Mouse (Mus musculus): ENCODE results near the gene Ube2l3. TPM values are rescaled to one million over a fixed set of nuclear protein-coding genes. Genes with fewer than 3 reads are reported as not detected.
A peak's percentile ranks its signal among the peaks of the same experiment; 100 is the strongest.

Ube2l3 gene
- total and polyA plus RNA-seq, 3 experiments, result 137 to 2,006 (median 297) TPM

DNA sequence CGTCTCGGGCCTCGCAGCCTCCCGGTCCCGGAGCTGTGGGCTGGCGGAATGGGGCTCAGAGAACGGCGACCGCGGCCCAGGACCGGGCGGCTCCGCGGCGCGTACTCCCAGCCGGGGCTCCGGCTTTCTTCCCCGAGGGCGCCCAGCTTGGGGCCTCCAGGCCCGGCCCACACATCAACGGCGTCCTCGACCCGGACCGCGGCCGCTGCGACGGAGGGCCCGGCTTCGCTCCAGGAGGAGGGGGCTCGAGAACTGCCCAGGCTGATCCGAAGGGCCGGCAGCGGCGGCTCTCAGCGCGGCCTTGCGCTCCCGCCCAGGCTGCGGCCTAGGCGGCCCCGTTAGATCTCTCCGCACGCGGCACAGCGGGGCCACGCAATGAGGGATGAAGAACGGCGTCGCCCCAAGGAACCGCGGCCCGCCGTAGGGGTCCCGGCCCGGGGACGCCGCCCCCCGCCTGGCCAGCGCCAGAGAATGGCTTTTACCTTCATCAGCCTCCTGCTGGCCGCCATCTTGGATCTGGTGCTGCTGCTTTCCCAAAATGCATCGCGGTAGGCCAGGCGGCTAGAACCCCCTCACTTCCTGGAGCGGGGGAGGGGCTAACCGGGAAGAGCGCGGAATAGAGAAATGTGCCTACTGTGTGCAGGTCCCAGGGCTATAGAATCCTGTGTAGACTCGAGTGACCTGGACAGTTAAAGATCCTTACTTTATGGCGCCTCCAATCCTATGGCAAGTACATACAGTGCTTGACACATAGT lies 1.3 kb downstream of the Ube2l3 start:
- peak overlapping the region; percentile 95 for H3K9ac ChIP-seq (ENCODE audit: control insufficient read depth, low read depth, low read length, poor library complexity, severe bottlenecking)
- TF ChIP-seq CHD1 (IDR thresholded peaks at IDR 0.05; ENCODE audit: low read depth, low read length) (peak; percentile 98), HCFC1 (IDR thresholded peaks at IDR 0.05; ENCODE audit: low read depth, low read length) (peak; percentile 88), MYC (IDR thresholded peaks at IDR 0.05; ENCODE audit: low read depth, low read length) (peak; percentile 39; the same call in 1 of the 2 replicates), MXI1 (IDR thresholded peaks at IDR 0.05; ENCODE audit: low read depth, low read length) (peak; percentile 47; the same call in 1 of the 2 replicates), TCF12 (IDR thresholded peaks at IDR 0.05; ENCODE audit: low read depth, low read length) (peak; percentile 80), NRF1 (IDR thresholded peaks at IDR 0.05; ENCODE audit: insufficient read depth, low read depth, low read length, poor library complexity, severe bottlenecking) (0 out of 2 replicates have a peak, but pooled peaks have one; percentile 23), TAL1 (IDR thresholded peaks at IDR 0.05; ENCODE audit: low read length) (no peak), KAT2A (conservative IDR thresholded peaks at IDR 0.05; ENCODE audit: low read depth, low read length) (peak; percentile 62; the same call in 1 of the 2 replicates), ZMIZ1 (IDR thresholded peaks at IDR 0.05; ENCODE audit: low read depth, low read length) (peak; percentile 85), USF2 (IDR thresholded peaks at IDR 0.05; ENCODE audit: borderline replicate concordance in 1 of 2, insufficient read depth in 1 of 2, low read depth in 1 of 2, low read length in 2 of 2) (no peak), ZC3H11A (IDR thresholded peaks at IDR 0.05; ENCODE audit: low read depth, low read length) (no peak), POLR2AphosphoS2 (IDR thresholded peaks at IDR 0.05; ENCODE audit: low read length) (peak; percentile 93), CHD2 (IDR thresholded peaks at IDR 0.05; ENCODE audit: low read length) (peak; percentile 77), E2F4 (IDR thresholded peaks at IDR 0.05; ENCODE audit: borderline replicate concordance, low read depth, low read length) (peak; percentile 75; the same call in 1 of the 2 replicates), NELFE (IDR thresholded peaks at IDR 0.05; ENCODE audit: low read depth, low read length) (peak; percentile 92), ZKSCAN1 (IDR thresholded peaks at IDR 0.05; ENCODE audit: low read depth, low read length) (peak; percentile 100), TBP (IDR thresholded peaks at IDR 0.05; ENCODE audit: low read depth, low read length) (peak; percentile 78), ZNF384 (IDR thresholded peaks at IDR 0.05; ENCODE audit: low read depth, low read length) (no peak), MAZ (IDR thresholded peaks at IDR 0.05; ENCODE audit: low read depth, low read length) (peak; percentile 89), ETS1 (IDR thresholded peaks at IDR 0.05; ENCODE audit: low read depth, low read length) (peak; percentile 31; the same call in 1 of the 2 replicates), UBTF (IDR thresholded peaks at IDR 0.05; ENCODE audit: borderline replicate concordance, insufficient read depth, low read depth, low read length) (peak; percentile 74; the same call in 1 of the 2 replicates), ELF1 (IDR thresholded peaks at IDR 0.05; ENCODE audit: low read depth, low read length) (peak; percentile 96), USF1 (IDR thresholded peaks at IDR 0.05; ENCODE audit: low read depth, low read length) (peak; percentile 20; the same call in 1 of the 2 replicates), MAX (IDR thresholded peaks at IDR 0.05; ENCODE audit: low read length) (no peak), SIN3A (IDR thresholded peaks at IDR 0.05; ENCODE audit: low read length) (peak; percentile 79), EP300 (IDR thresholded peaks at IDR 0.05; ENCODE audit: low read depth in 1 of 2, low read length in 2 of 2) (peak; percentile 3 to 55; a peak in 3 of 4 replicates), POLR2A (IDR thresholded peaks at IDR 0.05; ENCODE audit: control insufficient read depth in 1 of 2, insufficient read depth in 1 of 2, low read depth in 1 of 2, low read length in 2 of 2, poor library complexity in 1 of 2) (peak; percentile 77 to 86; a peak in 3 of 4 replicates), SMC3 (IDR thresholded peaks at IDR 0.05; ENCODE audit: low read depth, low read length) (no peak)
- peak; percentile 91 for DNase-seq (ENCODE audit: low read depth, low spot score)
- no peaks in the 10 kb centered on the region for H3K9me3 ChIP-seq (replicated peaks; ENCODE audit: insufficient read depth, low read length)
- H3K79me2 ChIP-seq (ENCODE audit: control insufficient read depth, insufficient read depth, low read length, poor library complexity), result peaks cover 40% of the 10 kb centered on the region
- H3K36me3 ChIP-seq (ENCODE audit: control insufficient read depth in 1 of 2, insufficient read depth in 2 of 2, low read length in 2 of 2), result peaks cover 11 to 30% of the 10 kb centered on the region in 2 experiments
- peak overlapping the region; percentile 85 for H3K4me3 ChIP-seq (ENCODE audit: control insufficient read depth in 1 of 2, insufficient read depth in 1 of 2, low read depth in 2 of 2, low read length in 2 of 2)
- no peaks in the 10 kb centered on the region for H3K27me3 ChIP-seq (ENCODE audit: control insufficient read depth in 1 of 2, insufficient read depth in 2 of 2, low read length in 2 of 2)
- peak overlapping the region; percentile 60 for H3K27ac ChIP-seq (ENCODE audit: control insufficient read depth, low read depth, low read length)
- peaks cover 9 to 18% of the 10 kb centered on the region in 2 experiments for H3K4me1 ChIP-seq (ENCODE audit: control insufficient read depth in 1 of 2, insufficient read depth in 2 of 2, low read length in 2 of 2)
